Mouse (Mus musculus): ENCODE data around the gene Cfd.

- TF ChIP-seq CTCF (IDR thresholded peaks at IDR 0.05; ENCODE audit: low read depth, low read length) (no peak), POLR2A (IDR thresholded peaks at IDR 0.05; ENCODE audit: insufficient read depth, low read length) (no peak), EP300 (IDR thresholded peaks at IDR 0.05; ENCODE audit: insufficient read depth, low read depth, low read length) (no peak)
Observed at GRCm38 (mm10) chr10:79927324-79928029, 36.8 kb downstream of the Cfd start.
